Mouse (Mus musculus): ENCODE data around the gene Rab3b. TPM values are rescaled to one million over a fixed set of nuclear protein-coding genes. Genes with fewer than 3 reads are reported as not detected.
"Not testable (repeated sequence)": the region's sequence is repeated elsewhere in the genome, so short reads cannot be mapped to it uniquely, and the experiment has no call there.

Gene Rab3b
- polyA plus RNA-seq, 1 experiment: 395 TPM

- no peak overlapping the region for H3K27ac ChIP-seq (ENCODE audit: insufficient read depth, low read depth, low read length)
- TF ChIP-seq POLR2A (IDR thresholded peaks at IDR 0.05; ENCODE audit: insufficient read depth, low read depth, low read length) (no peak), CTCF (IDR thresholded peaks at IDR 0.05; ENCODE audit: insufficient read depth, low read depth, low read length) (no peak)
Measured at GRCm38 (mm10) chr4:108907475-108907874, 28.6 kb downstream of the Rab3b start.

GRCm38 (mm10) chr4:108909872-108910425 is 31.1 kb downstream of the Rab3b start:
- no peak for TF ChIP-seq POLR2A (IDR thresholded peaks at IDR 0.05; ENCODE audit: insufficient read depth, low read depth, low read length)
- no peak for TF ChIP-seq CTCF (IDR thresholded peaks at IDR 0.05; ENCODE audit: insufficient read depth, low read depth, low read length)
- no peak overlapping the region for H3K4me3 ChIP-seq (ENCODE audit: insufficient read depth, low read depth, low read length)
- H3K4me1 ChIP-seq (ENCODE audit: control insufficient read depth, insufficient read depth, low read length): peaks cover 7% of the 10 kb centered on the region; the same call in 1 of the 2 replicates
- WGBS: 51% methylated on average over 8 of the region's 8 CpGs
- H3K27ac ChIP-seq (ENCODE audit: insufficient read depth, low read depth, low read length): no peak overlapping the region

More at GRCm38 (mm10) chr4:108907475-108907874, 28.6 kb downstream of the Rab3b start:
- Histone ChIP-seq H3K4me3 (ENCODE audit: insufficient read depth, low read depth, low read length) (no peak overlapping the region), H3K4me1 (ENCODE audit: control insufficient read depth, insufficient read depth, low read length) (peaks cover 11% of the 10 kb centered on the region)

- 79% methylated on average over 2 of the region's 2 CpGs for WGBS
- Histone ChIP-seq H3K4me3 (ENCODE audit: insufficient read depth, low read depth, low read length) (no peak overlapping the region), H3K27ac (ENCODE audit: insufficient read depth, low read depth, low read length) (no peak overlapping the region), H3K4me1 (ENCODE audit: control insufficient read depth, insufficient read depth, low read length) (peaks cover 4% of the 10 kb centered on the region; the same call in 1 of the 2 replicates)
- TF ChIP-seq CTCF (IDR thresholded peaks at IDR 0.05; ENCODE audit: insufficient read depth, low read depth, low read length) (no peak), POLR2A (IDR thresholded peaks at IDR 0.05; ENCODE audit: insufficient read depth, low read depth, low read length) (no peak)
Measured at GRCm38 (mm10) chr4:108911866-108912265, 33.0 kb downstream of the Rab3b start.

DNA sequence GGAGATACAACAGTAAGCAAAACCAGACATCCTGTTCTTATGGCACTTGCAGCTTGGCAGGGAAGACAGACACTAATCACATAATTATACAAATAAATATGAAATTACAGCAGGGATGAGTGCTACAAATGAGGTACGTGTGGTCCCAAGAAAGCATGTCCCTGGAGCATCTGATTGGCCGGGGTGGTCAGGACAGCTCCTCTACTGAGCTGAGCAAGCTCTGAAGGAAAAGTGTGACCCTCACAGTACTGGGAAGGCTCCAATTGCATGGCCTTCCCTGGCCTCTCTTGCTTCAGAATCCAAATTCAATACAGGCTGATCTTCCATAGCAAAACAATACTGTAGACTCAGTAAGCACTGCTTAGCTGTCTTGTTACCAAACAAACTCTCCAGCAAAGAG is 34.3 kb downstream of the Rab3b start:
- Histone ChIP-seq H3K4me1 (ENCODE audit: control insufficient read depth, insufficient read depth, low read length) (peaks cover 4% of the 10 kb centered on the region; the same call in 1 of the 2 replicates), H3K27ac (ENCODE audit: insufficient read depth, low read depth, low read length) (no peak overlapping the region), H3K4me3 (ENCODE audit: insufficient read depth, low read depth, low read length) (no peak overlapping the region)
- WGBS: 94% methylated on average over 2 of the region's 2 CpGs
- no peak for TF ChIP-seq POLR2A (IDR thresholded peaks at IDR 0.05; ENCODE audit: insufficient read depth, low read depth, low read length)
- no peak for TF ChIP-seq CTCF (IDR thresholded peaks at IDR 0.05; ENCODE audit: insufficient read depth, low read depth, low read length)

- peaks cover 4% of the 10 kb centered on the region; the same call in 1 of the 2 replicates for H3K4me1 ChIP-seq (ENCODE audit: control insufficient read depth, insufficient read depth, low read length)
- no peak overlapping the region for H3K4me3 ChIP-seq (ENCODE audit: insufficient read depth, low read depth, low read length)
- WGBS: 61% methylated on average over 6 of the region's 6 CpGs
- TF ChIP-seq CTCF (IDR thresholded peaks at IDR 0.05; ENCODE audit: insufficient read depth, low read depth, low read length) (no peak), POLR2A (IDR thresholded peaks at IDR 0.05; ENCODE audit: insufficient read depth, low read depth, low read length) (no peak)
- H3K27ac ChIP-seq (ENCODE audit: insufficient read depth, low read depth, low read length): no peak overlapping the region
Measured at GRCm38 (mm10) chr4:108914391-108914790, 35.5 kb downstream of the Rab3b start.

DNA sequence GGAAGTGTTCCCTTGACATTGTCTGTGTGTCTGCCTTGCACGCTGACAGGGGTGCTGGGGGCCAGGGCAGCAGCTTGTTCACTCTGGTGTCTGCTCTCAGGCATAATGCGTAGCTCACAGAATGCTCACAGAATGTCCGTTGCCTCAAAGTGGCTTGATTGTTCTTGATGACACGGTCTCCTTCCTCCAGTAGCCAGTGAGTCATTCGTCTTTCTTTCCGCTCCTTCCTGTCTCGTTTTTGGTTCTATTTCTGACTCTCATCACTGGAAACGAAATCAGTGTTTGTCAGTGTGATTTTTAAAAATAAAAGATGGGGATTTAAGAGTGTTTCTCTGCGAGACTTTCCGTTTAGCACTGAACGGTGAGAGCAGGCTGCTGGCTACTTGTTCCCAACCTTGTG is 36.2 kb downstream of the Rab3b start:
- 59% methylated on average over 11 of the region's 11 CpGs for WGBS
- H3K4me1 ChIP-seq (ENCODE audit: control insufficient read depth, insufficient read depth, low read length): peaks cover 4% of the 10 kb centered on the region; the same call in 1 of the 2 replicates
- TF ChIP-seq CTCF (IDR thresholded peaks at IDR 0.05; ENCODE audit: insufficient read depth, low read depth, low read length) (no peak), POLR2A (IDR thresholded peaks at IDR 0.05; ENCODE audit: insufficient read depth, low read depth, low read length) (no peak)
- no peak overlapping the region for H3K4me3 ChIP-seq (ENCODE audit: insufficient read depth, low read depth, low read length)
- no peak overlapping the region for H3K27ac ChIP-seq (ENCODE audit: insufficient read depth, low read depth, low read length)

DNA sequence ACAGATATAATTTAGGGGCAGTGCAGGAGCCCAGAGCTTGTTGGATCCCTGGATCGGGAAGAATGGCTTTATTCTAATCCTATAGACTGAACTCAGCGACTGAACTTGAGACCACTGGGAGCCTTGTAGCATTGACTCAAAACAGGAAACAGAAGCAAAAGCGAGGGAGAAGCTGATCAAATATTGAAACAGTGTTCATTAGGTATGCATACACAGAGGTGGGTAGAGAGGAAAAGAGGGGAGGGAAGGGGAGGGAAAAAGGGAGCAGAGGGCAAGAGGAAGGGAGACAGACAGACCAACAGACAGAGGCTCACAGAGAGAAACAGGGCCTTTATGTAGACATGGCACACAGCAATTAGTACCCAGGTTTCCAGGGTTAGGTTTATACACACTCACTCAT is 38.8 kb downstream of the Rab3b start:
- TF ChIP-seq POLR2A (IDR thresholded peaks at IDR 0.05; ENCODE audit: insufficient read depth, low read depth, low read length) (no peak), CTCF (IDR thresholded peaks at IDR 0.05; ENCODE audit: insufficient read depth, low read depth, low read length) (no peak)
- H3K4me3 ChIP-seq (ENCODE audit: insufficient read depth, low read depth, low read length): no peak overlapping the region
- 80% methylated on average over 3 of the region's 3 CpGs for WGBS
- H3K27ac ChIP-seq (ENCODE audit: insufficient read depth, low read depth, low read length): no peak overlapping the region
- peaks cover 4% of the 10 kb centered on the region; the same call in 1 of the 2 replicates for H3K4me1 ChIP-seq (ENCODE audit: control insufficient read depth, insufficient read depth, low read length)

- not testable (repeated sequence) for H3K27ac ChIP-seq (ENCODE audit: insufficient read depth, low read depth, low read length); H3K4me1 ChIP-seq (ENCODE audit: control insufficient read depth, insufficient read depth, low read length); H3K4me3 ChIP-seq (ENCODE audit: insufficient read depth, low read depth, low read length)
- WGBS: 87% methylated on average over 9 of the region's 9 CpGs
Measured at GRCm38 (mm10) chr4:108927945-108928344, 49.1 kb downstream of the Rab3b start.

- Histone ChIP-seq H3K4me3 (ENCODE audit: insufficient read depth, low read depth, low read length) (no peak overlapping the region), H3K27ac (ENCODE audit: insufficient read depth, low read depth, low read length) (no peak overlapping the region), H3K4me1 (ENCODE audit: control insufficient read depth, insufficient read depth, low read length) (peaks cover 4% of the 10 kb centered on the region)
- TF ChIP-seq CTCF (IDR thresholded peaks at IDR 0.05; ENCODE audit: insufficient read depth, low read depth, low read length): no peak
- TF ChIP-seq POLR2A (IDR thresholded peaks at IDR 0.05; ENCODE audit: insufficient read depth, low read depth, low read length): no peak
- WGBS: 85% methylated on average over 1 of the region's 1 CpGs
Measured at GRCm38 (mm10) chr4:108933163-108933562, 54.3 kb downstream of the Rab3b start.

DNA sequence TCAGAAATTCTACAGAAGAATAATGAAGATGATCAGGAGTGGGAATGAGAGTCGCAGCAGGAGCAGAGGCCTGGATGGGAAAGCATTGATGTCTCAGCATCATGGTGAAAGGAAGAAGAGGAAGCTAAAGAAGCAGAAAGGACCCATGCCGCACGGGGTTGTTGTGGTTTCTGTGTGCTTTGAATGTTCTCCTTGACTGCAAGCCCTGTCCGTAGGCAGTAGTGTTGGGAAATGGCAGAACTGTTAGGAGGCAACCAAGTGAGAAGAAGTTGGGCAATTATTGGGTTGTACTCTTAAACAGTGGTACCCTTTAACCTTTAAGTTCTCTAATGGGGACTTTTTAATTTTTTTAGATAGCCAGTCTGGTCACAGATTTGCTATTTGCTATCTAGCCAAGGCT is 56.0 kb downstream of the Rab3b start:
- Histone ChIP-seq H3K27ac (ENCODE audit: insufficient read depth, low read depth, low read length) (no peak overlapping the region), H3K4me1 (ENCODE audit: control insufficient read depth, insufficient read depth, low read length) (peaks cover 9% of the 10 kb centered on the region), H3K4me3 (ENCODE audit: insufficient read depth, low read depth, low read length) (no peak overlapping the region)
- WGBS: 93% methylated on average over 4 of the region's 4 CpGs
- TF ChIP-seq CTCF (IDR thresholded peaks at IDR 0.05; ENCODE audit: insufficient read depth, low read depth, low read length) (no peak), POLR2A (IDR thresholded peaks at IDR 0.05; ENCODE audit: insufficient read depth, low read depth, low read length) (no peak)

Measured in olfactory bulb, adult 2 months (tissue).